ENCODE assay signal across 19 mouse cellular contexts in the genomic region with DNA sequence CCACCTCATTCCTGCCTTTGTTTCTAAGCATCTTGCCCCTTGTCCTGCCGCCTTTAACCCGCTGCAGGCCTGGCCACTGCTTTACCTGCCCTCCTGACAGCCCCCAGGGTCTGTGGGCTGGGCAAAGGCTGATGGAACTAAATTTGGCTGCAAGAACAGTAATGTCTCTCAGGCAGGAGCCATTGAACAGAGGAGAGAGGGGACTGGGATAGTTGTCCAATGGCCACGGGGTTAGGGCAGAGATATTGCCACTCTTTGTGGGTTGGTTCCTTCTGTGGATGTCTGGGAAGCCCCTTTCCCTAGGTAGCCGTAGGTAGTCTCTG. TPM values are rescaled to one million over a fixed set of nuclear protein-coding genes. Genes with fewer than 3 reads are reported as not detected.
DNase-seq lines count a peak whose midpoint lies in the region; ATAC-seq and TF ChIP-seq lines count a peak whose summit lies in the region.
"Had no signal": no experiment of that assay in that cellular context is flagged by ENCODE, and none has a peak within 500 bp of the region (broad histone marks: within the 10 kb centered on the region; RNA-seq: fewer than 3 reads in every experiment).

No protein-coding gene starts in this region.

- ATAC-seq in intestine, embryonic 14.5 days (replicated peaks; ENCODE audit: low FRiP score, low TSS enrichment, low read depth): no peak
- ATAC-seq in intestine, postnatal 0 days: no peak
- no peak for ATAC-seq in embryonic facial prominence, embryonic 15.5 days (ENCODE audit: insufficient number of reproducible peaks, low FRiP score, low TSS enrichment, low read depth)
- no peak for ATAC-seq in stomach, embryonic 16.5 days (ENCODE audit: insufficient read depth, low FRiP score)
- ATAC-seq: forebrain, embryonic 16.5 days had no signal

- 87% methylated on average over 4 of the region's 4 CpGs for WGBS in heart, adult 2 months
- WGBS in intestine, embryonic 14.5 days: 91% methylated on average over 4 of the region's 4 CpGs
- 89% methylated on average over 4 of the region's 4 CpGs for WGBS in intestine, postnatal 0 days
- WGBS in embryonic facial prominence, embryonic 15.5 days: 88% methylated on average over 4 of the region's 4 CpGs
- 88% methylated on average over 4 of the region's 4 CpGs for WGBS in stomach, embryonic 16.5 days

- TF ChIP-seq POLR2A in heart, adult 2 months (IDR thresholded peaks at IDR 0.05; ENCODE audit: insufficient read depth, low read depth, low read length): no peak

- no peak for TF ChIP-seq CTCF in heart, adult 2 months (IDR thresholded peaks at IDR 0.05)
- TF ChIP-seq CTCF in intestine, postnatal 0 days (IDR thresholded peaks at IDR 0.05; ENCODE audit: low read depth): no peak

- H3K9ac ChIP-seq in heart, adult 2 months (ENCODE audit: low read depth, low read length): no peak overlapping the region
- no peak overlapping the region for H3K9ac ChIP-seq in intestine, embryonic 14.5 days (ENCODE audit: low read length)
- no peak overlapping the region for H3K9ac ChIP-seq in intestine, postnatal 0 days (ENCODE audit: low read depth, low read length)
- no peak overlapping the region for H3K9ac ChIP-seq in embryonic facial prominence, embryonic 15.5 days
- no peak overlapping the region for H3K9ac ChIP-seq in stomach, embryonic 16.5 days (ENCODE audit: low read length)
- H3K9ac ChIP-seq: liver, embryonic 13.5 days; lung, embryonic 14.5 days had no signal

- H3K27me3 ChIP-seq in heart, adult 2 months (ENCODE audit: control insufficient read depth, insufficient read depth, low read length): no peaks in the 10 kb centered on the region
- H3K27me3 ChIP-seq in intestine, embryonic 14.5 days (replicated peaks; ENCODE audit: control insufficient read depth, insufficient read depth, low read length): no peaks in the 10 kb centered on the region
- H3K27me3 ChIP-seq in intestine, postnatal 0 days (replicated peaks; ENCODE audit: control insufficient read depth, insufficient read depth, low read length): no peaks in the 10 kb centered on the region
- H3K27me3 ChIP-seq in embryonic facial prominence, embryonic 15.5 days: no peaks in the 10 kb centered on the region
- H3K27me3 ChIP-seq in stomach, embryonic 16.5 days (ENCODE audit: control insufficient read depth, insufficient read depth, low read length): no peaks in the 10 kb centered on the region
- H3K27me3 ChIP-seq: liver, embryonic 13.5 days had no signal

- peaks cover 24% of the 10 kb centered on the region for H3K4me1 ChIP-seq in heart, adult 2 months (ENCODE audit: control insufficient read depth, insufficient read depth, low read length)
- peaks cover 58% of the 10 kb centered on the region for H3K4me1 ChIP-seq in intestine, embryonic 14.5 days (replicated peaks; ENCODE audit: control insufficient read depth, insufficient read depth, low read length)
- peaks cover 12% of the 10 kb centered on the region; the same call in 1 of the 2 replicates for H3K4me1 ChIP-seq in intestine, postnatal 0 days (replicated peaks; ENCODE audit: control insufficient read depth, insufficient read depth, low read length)
- H3K4me1 ChIP-seq in embryonic facial prominence, embryonic 15.5 days: peaks cover 58% of the 10 kb centered on the region
- H3K4me1 ChIP-seq in stomach, embryonic 16.5 days (ENCODE audit: control insufficient read depth, insufficient read depth, low read length): peaks cover 39% of the 10 kb centered on the region

- H3K27ac ChIP-seq in heart, adult 2 months: peak overlapping the region; percentile 60
- H3K27ac ChIP-seq in intestine, embryonic 14.5 days (ENCODE audit: low read depth): peak overlapping the region; percentile 76
- H3K27ac ChIP-seq in intestine, postnatal 0 days (ENCODE audit: low read depth, low read length): no peak overlapping the region
- peak overlapping the region; percentile 28; the same call in 1 of the 2 replicates for H3K27ac ChIP-seq in embryonic facial prominence, embryonic 15.5 days (replicated peaks)
- H3K27ac ChIP-seq in stomach, embryonic 16.5 days (ENCODE audit: low read length): peak overlapping the region; percentile 55
- H3K27ac ChIP-seq: liver, embryonic 13.5 days had no signal

- no peak for DNase-seq in heart, adult 2 months
- no peak for DNase-seq in heart, postnatal 4 days
- no peak for DNase-seq in intestine, embryonic 14.5 days (ENCODE audit: low spot score)
- DNase-seq in spleen, adult 18-20 months: no peak
- DNase-seq: adrenal gland, postnatal 36 days; cerebellum, adult 2 months; cerebellum, postnatal 36 days; gastrocnemius, postnatal 36 days; kidney, adult 9 months; liver, embryonic 13.5 days; lung, embryonic 14.5 days; lung, postnatal 4 days; right cerebral cortex, postnatal 4 days; thymus, postnatal 4 days had no signal

- no peaks in the 10 kb centered on the region for H3K79me2 ChIP-seq in heart, adult 2 months (replicated peaks; ENCODE audit: control insufficient read depth, insufficient read depth, low read length)

- H3K4me2 ChIP-seq in intestine, embryonic 14.5 days (ENCODE audit: low read length): no peak overlapping the region
- H3K4me2 ChIP-seq in intestine, postnatal 0 days (replicated peaks; ENCODE audit: low read depth): no peak overlapping the region
- H3K4me2 ChIP-seq in embryonic facial prominence, embryonic 15.5 days (replicated peaks): no peak overlapping the region
- no peak overlapping the region for H3K4me2 ChIP-seq in stomach, embryonic 16.5 days (ENCODE audit: low read depth, low read length)
- H3K4me2 ChIP-seq: liver, embryonic 13.5 days; lung, embryonic 14.5 days had no signal

- H3K4me3 ChIP-seq in heart, adult 2 months: no peak overlapping the region
- no peak overlapping the region for H3K4me3 ChIP-seq in intestine, embryonic 14.5 days (ENCODE audit: low read depth, low read length)
- H3K4me3 ChIP-seq in intestine, postnatal 0 days (ENCODE audit: low read depth, low read length): no peak overlapping the region
- no peak overlapping the region for H3K4me3 ChIP-seq in embryonic facial prominence, embryonic 15.5 days (replicated peaks)
- H3K4me3 ChIP-seq in stomach, embryonic 16.5 days (replicated peaks; ENCODE audit: low read length): no peak overlapping the region
- H3K4me3 ChIP-seq: liver, embryonic 13.5 days had no signal

- H3K36me3 ChIP-seq in heart, adult 2 months (ENCODE audit: control insufficient read depth, insufficient read depth, low read length): no peaks in the 10 kb centered on the region
- H3K36me3 ChIP-seq in intestine, embryonic 14.5 days (ENCODE audit: control insufficient read depth, insufficient read depth, low read length): no peaks in the 10 kb centered on the region
- H3K36me3 ChIP-seq in intestine, postnatal 0 days (ENCODE audit: control insufficient read depth, insufficient read depth): peaks cover 8% of the 10 kb centered on the region
- H3K36me3 ChIP-seq in embryonic facial prominence, embryonic 15.5 days: no peaks in the 10 kb centered on the region
- no peaks in the 10 kb centered on the region for H3K36me3 ChIP-seq in stomach, embryonic 16.5 days (ENCODE audit: control insufficient read depth, insufficient read depth, low read length)

- no peak for TF ChIP-seq EP300 in heart, adult 2 months (IDR thresholded peaks at IDR 0.05; ENCODE audit: insufficient read depth, low read depth, low read length)

- intact Hi-C loops in heart, adult 2 months (cut with DNase I): loop anchor here (2.0 kb wide), 1 partner anchor 19 kb away; no protein-coding TSS in a partner anchor

- no peaks in the 10 kb centered on the region for H3K9me3 ChIP-seq in intestine, embryonic 14.5 days (ENCODE audit: control insufficient read depth, low read length)
- no peaks in the 10 kb centered on the region for H3K9me3 ChIP-seq in intestine, postnatal 0 days (ENCODE audit: control insufficient read depth)
- H3K9me3 ChIP-seq in embryonic facial prominence, embryonic 15.5 days (replicated peaks): no peaks in the 10 kb centered on the region
- no peaks in the 10 kb centered on the region for H3K9me3 ChIP-seq in stomach, embryonic 16.5 days (replicated peaks; ENCODE audit: control insufficient read depth, low read length)
- H3K9me3 ChIP-seq: liver, embryonic 13.5 days had no signal

RNA-seq across cellular contexts. Expression of gene Vsir, which starts 7.3 kb away (rescaled TPM):
- 10 to 100 TPM; 14.9 to 20.9 TPM for total RNA-seq in heart, adult 2 months (2021)
- 28.1 and 39.7 TPM in 2 replicates for polyA plus RNA-seq in heart, adult 2 months (2012; rRNA removed)
- 10 to 100 TPM; 11.1 to 15.0 TPM for total RNA-seq in heart, postnatal 4 days (2021)
- 6.0 and 6.1 TPM in 2 replicates for polyA plus RNA-seq in intestine, embryonic 14.5 days (2014; fragmentation: Nextera tagmentation; extraction: Ambion mirVana)
- polyA plus RNA-seq in intestine, postnatal 0 days (2015; fragmentation: Nextera tagmentation; extraction: Ambion mirVana): 9.7 and 11.5 TPM in 2 replicates
- polyA plus RNA-seq in embryonic facial prominence, embryonic 15.5 days (2015; fragmentation: Nextera tagmentation; extraction: Ambion mirVana): 3.5 and 5.5 TPM in 2 replicates
- 6.6 and 8.5 TPM in 2 replicates for polyA plus RNA-seq in stomach, embryonic 16.5 days (2015; fragmentation: Nextera tagmentation; extraction: Ambion mirVana)

RNA-seq across cellular contexts. Expression of gene Gm17455, which starts 45.6 kb away (rescaled TPM):
- total RNA-seq in heart, adult 2 months (2021): not detected
- polyA plus RNA-seq in heart, adult 2 months (2012; rRNA removed): 0.56 and 1.9 TPM in 2 replicates
- not detected for total RNA-seq in heart, postnatal 4 days (2021)
- polyA plus RNA-seq in intestine, embryonic 14.5 days (2014; fragmentation: Nextera tagmentation; extraction: Ambion mirVana): 2.3 and 2.4 TPM in 2 replicates
- 0.65 and 1.1 TPM in 2 replicates for polyA plus RNA-seq in intestine, postnatal 0 days (2015; fragmentation: Nextera tagmentation; extraction: Ambion mirVana)
- polyA plus RNA-seq in embryonic facial prominence, embryonic 15.5 days (2015; fragmentation: Nextera tagmentation; extraction: Ambion mirVana): 1.3 and 2.3 TPM in 2 replicates
- polyA plus RNA-seq in stomach, embryonic 16.5 days (2015; fragmentation: Nextera tagmentation; extraction: Ambion mirVana): 0.76 TPM in 1 of 2 replicates, not detected in the other
- total RNA-seq: adrenal gland, postnatal 36 days; gastrocnemius, postnatal 36 days; hematopoietic stem cell, adult 5-6 weeks had no signal
- polyA plus RNA-seq: liver, embryonic 13.5 days had no signal
